Mouse (Mus musculus) megakaryocyte progenitor cell, adult 5-6 weeks (primary cell): ENCODE data around the gene Efcab11. TPM values are rescaled to one million over a fixed set of nuclear protein-coding genes. Genes with fewer than 3 reads are reported as not detected.
A peak's percentile ranks its signal among the peaks of the same experiment; 100 is the strongest.

Source experiments
- ATAC-seq: replicated peaks from 2 replicates; pipeline ENCODE4 v1.8.0; 2016; ENCODE audit warnings: mild to moderate bottlenecking, moderate TSS enrichment, inconsistent platforms; ENCODE audit not compliant: poor library complexity
- total RNA-seq, 2 experiments: library from RNA; stranded (forward) in 1 of 2; stranded (reverse) in 1 of 2; fragments of 157-497, 149-512 nt in 1 of 2; fragments of 200-1000 nt in 1 of 2; gene quantifications; 2 replicates each; pipeline versions ENCODE4 v1.2.3 to v1.2.4; 2015 to 2017

Efcab11 gene
- total RNA-seq, 2 experiments from 2014 or later: 5.1 to 10.2 TPM

GRCm38 (mm10) chr12:99883000-99883712 is 1.1 kb downstream of the Efcab11 start:
- peak; percentile 93 for ATAC-seq

DNA sequence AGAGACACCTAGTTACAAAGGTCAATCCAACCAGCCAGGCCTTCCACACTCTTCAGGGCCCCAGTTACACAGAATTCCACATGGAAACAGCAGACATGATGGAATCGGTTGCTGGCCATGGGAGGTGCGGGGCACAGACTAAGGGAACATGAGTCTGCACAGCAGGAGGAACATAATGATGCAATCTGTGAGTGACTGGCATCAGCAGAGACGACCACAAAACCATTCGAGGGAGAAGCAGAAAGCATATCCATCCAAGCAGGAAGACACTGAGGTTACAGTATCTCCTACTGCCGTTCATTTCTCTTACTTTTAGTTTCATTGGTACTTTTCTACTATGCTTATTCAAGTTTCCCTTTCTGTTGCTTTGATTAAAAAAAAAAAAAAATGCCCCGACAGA is 9.6 kb downstream of the Efcab11 start:
- peak; percentile 98 for ATAC-seq

DNA sequence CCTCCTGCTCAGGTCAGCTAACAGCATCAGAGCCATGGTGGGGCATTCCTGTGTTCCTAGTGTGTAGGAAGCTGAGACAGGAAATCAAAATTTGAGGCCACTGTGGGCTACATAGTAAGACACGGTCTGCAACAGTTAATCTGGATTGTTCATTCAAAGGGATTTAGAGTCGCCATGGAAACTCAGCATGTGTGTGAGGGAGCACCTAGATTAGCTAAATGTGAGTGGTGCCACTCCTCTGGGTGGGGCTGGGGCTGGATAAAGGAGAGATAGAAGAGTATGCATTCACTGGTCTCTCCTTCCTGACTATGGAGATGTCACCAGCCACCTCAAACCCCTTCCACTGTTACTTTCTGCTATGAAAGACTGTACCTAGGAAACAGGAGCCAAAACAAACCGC is 10.8 kb downstream of the Efcab11 start:
- peak; percentile 70 for ATAC-seq

- ATAC-seq: no peak
These were observed 15.4 kb downstream of the Efcab11 start for GRCm38 (mm10) chr12:99868821-99869220.

DNA sequence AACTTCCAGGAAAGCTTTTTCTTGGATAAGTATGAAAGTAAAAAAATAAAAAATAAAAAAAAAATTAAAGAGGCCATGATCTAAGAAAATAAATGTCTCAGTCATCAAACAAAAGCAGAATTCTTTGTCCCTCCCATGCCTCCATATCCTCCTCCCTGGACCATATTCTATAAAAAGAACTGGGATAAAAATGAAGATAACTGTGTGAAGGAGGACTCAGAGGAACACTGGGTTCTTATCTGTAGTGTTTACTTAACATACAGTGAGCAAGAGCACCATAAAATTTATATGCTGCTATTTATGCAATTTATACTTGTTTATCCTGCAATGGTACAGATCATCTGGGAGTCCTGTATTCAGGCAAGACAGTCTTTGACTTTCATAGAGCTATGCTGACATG is 19.6 kb downstream of the Efcab11 start:
- ATAC-seq: no peak

GRCm38 (mm10) chr12:99860981-99861380 is 23.3 kb downstream of the Efcab11 start:
- no peak for ATAC-seq

DNA sequence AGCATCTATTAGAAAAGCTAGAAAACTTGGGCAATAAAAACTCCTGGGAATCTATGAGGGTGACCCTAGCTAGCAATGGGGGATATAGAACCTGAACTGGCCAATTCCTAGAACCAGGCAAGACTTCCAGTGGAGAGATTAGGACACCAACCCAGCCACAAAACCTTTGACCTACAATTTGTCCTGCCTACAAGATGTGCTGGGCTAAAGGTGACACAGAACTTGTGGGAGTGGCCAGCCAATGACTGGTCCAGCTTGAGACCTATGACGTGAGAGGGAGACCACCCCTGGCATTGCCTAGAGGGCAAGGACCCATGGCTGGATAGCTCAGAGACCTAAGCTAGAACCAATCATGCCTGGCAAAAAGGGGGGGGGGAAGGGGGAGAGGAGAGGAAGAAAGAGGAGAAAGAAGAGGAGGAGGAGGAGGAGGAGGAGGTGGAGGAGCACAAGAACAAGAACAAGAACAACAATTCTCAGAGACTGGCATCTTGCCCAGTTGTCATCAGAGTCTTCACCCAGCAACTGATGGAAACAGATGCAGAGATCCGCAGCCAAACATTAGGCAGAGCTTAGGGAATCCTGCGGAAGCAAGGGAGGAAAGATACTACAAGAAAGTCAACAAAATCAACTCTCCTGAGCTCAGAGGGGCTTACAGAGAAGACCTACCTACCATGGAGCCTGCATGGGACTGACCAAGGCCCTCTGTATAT is 24.7 kb downstream of the Efcab11 start:
- no peak for ATAC-seq

- no peak for ATAC-seq
These were observed 25.6 kb downstream of the Efcab11 start for GRCm38 (mm10) chr12:99858664-99859063.

GRCm38 (mm10) chr12:99856011-99856410 is 28.2 kb downstream of the Efcab11 start:
- no peak for ATAC-seq

- no peak for ATAC-seq
These were observed 30.6 kb downstream of the Efcab11 start for GRCm38 (mm10) chr12:99853323-99854258.

GRCm38 (mm10) chr12:99849996-99850395 is 34.2 kb downstream of the Efcab11 start:
- ATAC-seq: no peak

DNA sequence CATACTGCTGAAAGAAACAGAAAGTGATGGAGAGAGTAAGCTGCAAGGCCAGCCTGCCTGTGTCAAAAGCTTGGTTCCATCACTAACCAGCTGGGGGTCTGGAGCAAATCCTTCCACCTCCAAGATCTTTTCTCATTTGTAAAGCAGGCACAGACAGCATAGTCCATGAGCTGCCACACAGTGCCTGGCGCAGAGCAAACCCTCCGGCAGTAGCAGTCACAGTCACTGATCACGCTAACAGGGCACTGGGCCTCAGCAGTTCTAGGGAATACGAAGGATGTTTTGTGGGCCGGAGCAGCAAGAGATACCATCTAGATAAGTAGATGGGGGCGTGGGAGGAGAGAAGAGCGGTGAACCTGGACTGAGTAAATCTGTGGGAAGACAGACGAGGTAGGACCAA is 39.3 kb downstream of the Efcab11 start:
- ATAC-seq: no peak

- peak; percentile 70 for ATAC-seq
These were observed 45.5 kb downstream of the Efcab11 start for GRCm38 (mm10) chr12:99838703-99839102.

GRCm38 (mm10) chr12:99838109-99838508 is 46.1 kb downstream of the Efcab11 start:
- ATAC-seq: no peak

DNA sequence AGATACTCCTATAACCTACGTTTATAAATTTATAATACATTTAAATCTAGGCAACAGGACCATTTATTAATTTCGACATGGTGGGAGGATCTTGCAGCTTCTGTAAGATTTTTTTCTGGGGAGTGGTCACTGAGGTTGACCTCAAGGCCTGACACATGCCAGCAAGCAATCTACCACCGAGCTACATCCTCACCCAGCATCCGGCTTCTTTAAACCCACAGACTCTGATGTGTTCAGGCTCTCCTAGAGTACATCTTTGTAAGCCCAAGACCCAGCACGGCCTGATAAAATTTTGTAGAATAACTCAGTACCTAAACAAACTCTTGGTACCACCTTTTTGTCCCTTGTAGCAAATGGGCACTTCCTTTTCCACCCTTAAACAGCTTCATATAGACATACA is 46.7 kb downstream of the Efcab11 start:
- peak; percentile 40; the same call in 1 of the 2 replicates for ATAC-seq

GRCm38 (mm10) chr12:99836404-99837131 is 47.7 kb downstream of the Efcab11 start:
- peak; percentile 35; the same call in 1 of the 2 replicates for ATAC-seq

- ATAC-seq: no peak
These were observed 50.8 kb downstream of the Efcab11 start for GRCm38 (mm10) chr12:99833476-99833875.

- no peak for ATAC-seq
These were observed 61.6 kb downstream of the Efcab11 start for GRCm38 (mm10) chr12:99822591-99822990.

- peak; percentile 31; the same call in 1 of the 2 replicates for ATAC-seq
These were observed 62.8 kb downstream of the Efcab11 start for GRCm38 (mm10) chr12:99821309-99821934.
